Mouse (Mus musculus): ENCODE data around the gene Vkorc1l1.

DNA sequence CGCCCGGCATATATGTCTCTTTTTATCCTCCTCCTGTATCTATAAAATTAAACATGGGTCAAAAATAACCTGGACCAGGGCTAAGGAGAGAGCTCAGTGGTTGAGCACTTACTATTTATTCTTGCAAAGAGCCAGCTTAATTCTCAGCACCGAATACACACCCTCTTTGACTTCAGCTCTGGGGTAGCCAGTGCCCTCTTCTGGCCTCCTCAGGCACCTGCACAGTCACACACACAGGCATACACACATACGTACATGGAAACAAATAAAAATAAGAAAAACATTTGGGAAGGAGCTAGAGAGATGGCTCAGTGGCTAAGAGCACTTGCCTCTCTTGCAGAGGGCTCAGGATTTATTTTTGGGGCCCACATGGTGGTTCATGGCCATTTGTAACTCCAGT is 19.8 kb upstream of the Vkorc1l1 start:
- TF ChIP-seq CTCF (IDR thresholded peaks at IDR 0.05; ENCODE audit: extremely low read depth, insufficient read length, insufficient replicate concordance, low read depth, low read length) (no peak), POLR2A (IDR thresholded peaks at IDR 0.05; ENCODE audit: low read depth, low read length) (no peak)

All from small intestine, adult 2 months (tissue).